Comparison of ENCODE assay signal across 12 mouse cellular contexts in genomic region chr7:34301952-34302351, GRCm38 (mm10). TPM values are rescaled to one million over a fixed set of nuclear protein-coding genes. Genes with fewer than 3 reads are reported as not detected.
A peak's percentile ranks its signal among the peaks of the same experiment; 100 is the strongest.
DNase-seq lines count a peak whose midpoint lies in the region; ATAC-seq and TF ChIP-seq lines count a peak whose summit lies in the region.
"Had no signal": no experiment of that assay in that cellular context is flagged by ENCODE, and none has a peak within 500 bp of the region (broad histone marks: within the 10 kb centered on the region; RNA-seq: fewer than 3 reads in every experiment).

No protein-coding gene starts in this region.

- H3K9ac ChIP-seq in heart, embryonic 16.5 days (ENCODE audit: low read length), result no peak overlapping the region
- H3K9ac ChIP-seq in liver, embryonic 11.5 days (ENCODE audit: low read depth, low read length), result no peak overlapping the region
- no peak overlapping the region for H3K9ac ChIP-seq in stomach, postnatal 0 days (ENCODE audit: low read length)
- H3K9ac ChIP-seq in forebrain, embryonic 13.5 days, result no peak overlapping the region
- H3K9ac ChIP-seq: limb, embryonic 12.5 days had no signal

- no peak for DNase-seq in testis, postnatal 10 days (ENCODE audit: low spot score)
- DNase-seq in liver, embryonic 11.5 days (ENCODE audit: low spot score), result no peak
- DNase-seq in stomach, postnatal 0 days (ENCODE audit: low spot score), result no peak
- DNase-seq in cerebellum, postnatal 10 days, result no peak
- no peak for DNase-seq in layer of hippocampus, postnatal 10 days (ENCODE audit: low spot score in 2 of 2)
- DNase-seq: cerebellum, postnatal 36 days; gastrocnemius, postnatal 36 days had no signal

- peak; percentile 71 for ATAC-seq in heart, embryonic 16.5 days (replicated peaks; ENCODE audit: extremely low read depth, insufficient read depth, low FRiP score)
- no peak for ATAC-seq in liver, embryonic 11.5 days (replicated peaks; ENCODE audit: low FRiP score)
- no peak for ATAC-seq in stomach, postnatal 0 days (ENCODE audit: low FRiP score, low TSS enrichment)
- no peak for ATAC-seq in forebrain, embryonic 13.5 days

- no peak overlapping the region for H3K4me2 ChIP-seq in heart, embryonic 16.5 days (ENCODE audit: low read depth, low read length)
- H3K4me2 ChIP-seq in liver, embryonic 11.5 days, result no peak overlapping the region
- no peak overlapping the region for H3K4me2 ChIP-seq in stomach, postnatal 0 days (replicated peaks; ENCODE audit: low read depth)
- no peak overlapping the region for H3K4me2 ChIP-seq in forebrain, embryonic 13.5 days
- H3K4me2 ChIP-seq: limb, embryonic 12.5 days had no signal

- H3K4me1 ChIP-seq in testis, adult 2 months (ENCODE audit: control insufficient read depth, insufficient read depth, low read length), result no peaks in the 10 kb centered on the region
- H3K4me1 ChIP-seq in heart, embryonic 16.5 days (ENCODE audit: control insufficient read depth, insufficient read depth, low read length), result peaks cover 33% of the 10 kb centered on the region
- peaks cover 11% of the 10 kb centered on the region for H3K4me1 ChIP-seq in liver, embryonic 11.5 days (replicated peaks; ENCODE audit: control insufficient read depth, insufficient read depth, low read length)
- H3K4me1 ChIP-seq in stomach, postnatal 0 days (replicated peaks; ENCODE audit: control insufficient read depth, insufficient read depth), result no peaks in the 10 kb centered on the region
- H3K4me1 ChIP-seq in forebrain, embryonic 13.5 days, result no peaks in the 10 kb centered on the region
- H3K4me1 ChIP-seq: limb, embryonic 12.5 days had no signal

- no peak for TF ChIP-seq CTCF in testis, adult 2 months (IDR thresholded peaks at IDR 0.05; ENCODE audit: control insufficient read depth, insufficient read depth, insufficient replicate concordance, low read depth, low read length)
- TF ChIP-seq CTCF in stomach, postnatal 0 days (IDR thresholded peaks at IDR 0.05; ENCODE audit: low read depth), result no peak

- no peaks in the 10 kb centered on the region for H3K9me3 ChIP-seq in heart, embryonic 16.5 days (replicated peaks; ENCODE audit: control insufficient read depth, low read length)
- H3K9me3 ChIP-seq in liver, embryonic 11.5 days (ENCODE audit: control insufficient read depth, low read length), result no peaks in the 10 kb centered on the region
- no peaks in the 10 kb centered on the region for H3K9me3 ChIP-seq in stomach, postnatal 0 days (ENCODE audit: control insufficient read depth, low read length)
- H3K9me3 ChIP-seq in forebrain, embryonic 13.5 days (replicated peaks), result 0 out of 2 replicates have a peak, but pooled peaks cover 3% of the 10 kb centered on the region

- 68% methylated on average over 3 of the region's 3 CpGs for WGBS in heart, embryonic 16.5 days
- WGBS in liver, embryonic 11.5 days, result 73% methylated on average over 3 of the region's 3 CpGs
- 81% methylated on average over 3 of the region's 3 CpGs for WGBS in stomach, postnatal 0 days
- WGBS in forebrain, embryonic 13.5 days, result 94% methylated on average over 3 of the region's 3 CpGs

- 0 out of 2 replicates have a peak overlapping the region, but pooled peaks have one; percentile 43 for H3K27ac ChIP-seq in testis, adult 2 months (ENCODE audit: control insufficient read depth, insufficient read depth, low read depth, low read length)
- peak overlapping the region; percentile 87 for H3K27ac ChIP-seq in heart, embryonic 16.5 days (ENCODE audit: low read length)
- 0 out of 2 replicates have a peak overlapping the region, but pooled peaks have one; percentile 13 for H3K27ac ChIP-seq in liver, embryonic 11.5 days (ENCODE audit: low read depth, low read length)
- H3K27ac ChIP-seq in stomach, postnatal 0 days (replicated peaks), result 0 out of 2 replicates have a peak overlapping the region, but pooled peaks have one; percentile 20
- no peak overlapping the region for H3K27ac ChIP-seq in forebrain, embryonic 13.5 days
- H3K27ac ChIP-seq: limb, embryonic 12.5 days had no signal

- H3K27me3 ChIP-seq in testis, adult 2 months (ENCODE audit: control insufficient read depth, insufficient read depth, low read length), result no peaks in the 10 kb centered on the region
- no peaks in the 10 kb centered on the region for H3K27me3 ChIP-seq in heart, embryonic 16.5 days (ENCODE audit: control insufficient read depth, insufficient read depth, low read length)
- H3K27me3 ChIP-seq in liver, embryonic 11.5 days (replicated peaks; ENCODE audit: control insufficient read depth, insufficient read depth, low read length), result no peaks in the 10 kb centered on the region
- no peaks in the 10 kb centered on the region for H3K27me3 ChIP-seq in stomach, postnatal 0 days (ENCODE audit: control insufficient read depth, insufficient read depth, low read length)
- H3K27me3 ChIP-seq in forebrain, embryonic 13.5 days, result no peaks in the 10 kb centered on the region
- H3K27me3 ChIP-seq: limb, embryonic 12.5 days had no signal

- TF ChIP-seq POLR2A in testis, adult 2 months (IDR thresholded peaks at IDR 0.05; ENCODE audit: control insufficient read depth, low read depth, low read length), result no peak

- H3K4me3 ChIP-seq in testis, adult 2 months (ENCODE audit: control insufficient read depth, low read depth, low read length), result no peak overlapping the region
- H3K4me3 ChIP-seq in heart, embryonic 16.5 days (ENCODE audit: low read length), result no peak overlapping the region
- H3K4me3 ChIP-seq in liver, embryonic 11.5 days (ENCODE audit: low read depth, low read length), result no peak overlapping the region
- H3K4me3 ChIP-seq in stomach, postnatal 0 days (ENCODE audit: low read depth, low read length), result no peak overlapping the region
- H3K4me3 ChIP-seq in forebrain, embryonic 13.5 days, result no peak overlapping the region
- H3K4me3 ChIP-seq: limb, embryonic 12.5 days; myocyte had no signal

- no peaks in the 10 kb centered on the region for H3K36me3 ChIP-seq in testis, adult 2 months (ENCODE audit: control insufficient read depth, insufficient read depth, low read length)
- peaks cover 5% of the 10 kb centered on the region; the same call in 1 of the 2 replicates for H3K36me3 ChIP-seq in heart, embryonic 16.5 days (ENCODE audit: control insufficient read depth, insufficient read depth)
- H3K36me3 ChIP-seq in liver, embryonic 11.5 days (ENCODE audit: control insufficient read depth, insufficient read depth, low read length), result no peaks in the 10 kb centered on the region; the same call in 1 of the 2 replicates
- H3K36me3 ChIP-seq in stomach, postnatal 0 days (ENCODE audit: control insufficient read depth, insufficient read depth, low read length), result no peaks in the 10 kb centered on the region
- H3K36me3 ChIP-seq in forebrain, embryonic 13.5 days (ENCODE audit: poor library complexity, severe bottlenecking), result peaks cover 7% of the 10 kb centered on the region; the same call in 1 of the 2 replicates

- TF ChIP-seq EP300 in stomach, postnatal 0 days (optimal IDR thresholded peaks at IDR 0.05), result no peak

RNA-seq across cellular contexts. Expression of gene 4931406P16Rik, which starts 11.4 kb away (rescaled TPM):
- polyA plus RNA-seq in testis, adult 2 months (2012; rRNA removed), result 16.3 and 17.6 TPM in 2 replicates
- polyA plus RNA-seq in heart, embryonic 16.5 days (2015; fragmentation: Nextera tagmentation; extraction: Ambion mirVana), result 24.8 and 28.4 TPM in 2 replicates
- 28.7 and 32.6 TPM in 2 replicates for polyA plus RNA-seq in liver, embryonic 11.5 days (2014; fragmentation: Nextera tagmentation; extraction: Ambion mirVana)
- polyA plus RNA-seq in stomach, postnatal 0 days (2015; fragmentation: Nextera tagmentation; extraction: Ambion mirVana), result 15.2 and 16.1 TPM in 2 replicates
- polyA plus RNA-seq in forebrain, embryonic 13.5 days (2015; fragmentation: Nextera tagmentation; extraction: Ambion mirVana), result 25.1 and 26.0 TPM in 2 replicates
- total RNA-seq in layer of hippocampus, postnatal 10 days (2021), result 10 to 100 TPM; 57.7 to 62.4 TPM

RNA-seq across cellular contexts. Expression of gene Gm6096, which starts 51.1 kb away (rescaled TPM):
- not detected in 2 replicates for polyA plus RNA-seq in testis, adult 2 months (2012; rRNA removed)
- polyA plus RNA-seq in heart, embryonic 16.5 days (2015; fragmentation: Nextera tagmentation; extraction: Ambion mirVana), result 0.42 and 0.52 TPM in 2 replicates
- polyA plus RNA-seq in liver, embryonic 11.5 days (2014; fragmentation: Nextera tagmentation; extraction: Ambion mirVana), result not detected in 2 replicates
- not detected in 2 replicates for polyA plus RNA-seq in stomach, postnatal 0 days (2015; fragmentation: Nextera tagmentation; extraction: Ambion mirVana)
- polyA plus RNA-seq in forebrain, embryonic 13.5 days (2015; fragmentation: Nextera tagmentation; extraction: Ambion mirVana), result not detected in 2 replicates
- not detected for total RNA-seq in layer of hippocampus, postnatal 10 days (2021)
- total RNA-seq: gastrocnemius, postnatal 36 days had no signal
